Mouse (Mus musculus) induced T-regulatory cell, adult 2 months (primary cell): ENCODE measurements around the gene Srl.
"Not testable (repeated sequence)": the region's sequence is repeated elsewhere in the genome, so short reads cannot be mapped to it uniquely, and the experiment has no call there.

Experiments
- DNase-seq: peaks from one replicate; pipeline ENCODE4 v3.0.0-alpha.2; 2012; ENCODE audit warnings: low read depth

Gene Srl

DNA sequence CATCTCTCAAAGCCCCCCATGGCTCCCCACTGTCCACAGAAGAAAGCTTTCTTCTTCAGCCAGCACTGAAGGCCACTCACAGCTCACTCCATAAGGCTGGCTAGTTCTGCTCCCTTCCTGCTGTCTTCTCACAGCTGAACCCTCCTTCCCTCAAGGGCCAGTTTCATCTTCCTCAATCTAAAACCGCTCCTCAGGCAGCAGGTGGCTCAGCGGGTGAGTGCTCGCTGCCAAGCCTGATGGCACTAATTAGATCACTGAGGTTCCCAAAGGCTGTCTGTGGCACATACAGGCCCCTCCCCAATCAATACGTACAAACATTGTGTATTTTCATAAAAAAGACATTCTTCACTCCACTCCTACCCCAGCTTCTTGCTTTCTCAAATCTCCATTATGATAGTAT is 22.5 kb downstream of the Srl start:
- no peak for DNase-seq

DNA sequence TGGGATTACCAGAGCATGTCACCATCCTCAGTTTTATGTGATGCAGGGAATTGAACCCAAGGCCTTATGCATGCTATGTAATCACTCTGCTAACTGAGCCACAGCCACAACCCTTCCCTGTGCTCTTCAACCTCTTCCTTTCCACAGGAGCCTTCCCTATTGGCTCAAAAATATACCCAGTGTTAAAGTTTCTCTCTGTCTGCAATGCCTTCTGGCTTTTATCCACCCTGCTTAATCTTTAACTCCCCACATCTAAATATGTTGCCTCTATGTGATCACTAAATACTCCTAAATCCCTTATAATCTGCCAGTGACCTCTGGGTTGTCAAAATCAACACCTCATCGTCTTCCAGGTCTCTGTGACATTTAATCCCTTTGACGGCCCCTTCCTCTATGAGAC is 23.7 kb downstream of the Srl start:
- DNase-seq = no peak

DNA sequence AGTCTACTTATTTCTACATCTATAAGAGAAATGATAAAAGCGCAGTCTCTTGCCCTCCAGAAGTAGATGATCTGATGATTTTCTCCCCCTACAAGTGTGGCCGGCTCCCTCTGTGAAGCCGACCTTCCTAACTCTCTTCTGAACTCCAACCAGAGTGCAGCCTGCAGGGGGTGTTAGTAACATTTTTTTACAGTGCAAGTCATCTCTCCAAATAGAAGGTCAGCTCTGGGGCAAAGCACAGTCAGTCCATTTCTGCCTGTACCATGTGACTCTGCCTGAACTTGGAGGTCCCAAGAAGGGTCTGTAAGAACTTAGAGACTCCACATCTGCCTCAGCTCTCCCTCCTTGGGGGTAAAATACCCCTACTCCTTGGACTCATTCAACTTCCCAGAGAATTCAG is 27.2 kb downstream of the Srl start:
- no peak for DNase-seq

DNA sequence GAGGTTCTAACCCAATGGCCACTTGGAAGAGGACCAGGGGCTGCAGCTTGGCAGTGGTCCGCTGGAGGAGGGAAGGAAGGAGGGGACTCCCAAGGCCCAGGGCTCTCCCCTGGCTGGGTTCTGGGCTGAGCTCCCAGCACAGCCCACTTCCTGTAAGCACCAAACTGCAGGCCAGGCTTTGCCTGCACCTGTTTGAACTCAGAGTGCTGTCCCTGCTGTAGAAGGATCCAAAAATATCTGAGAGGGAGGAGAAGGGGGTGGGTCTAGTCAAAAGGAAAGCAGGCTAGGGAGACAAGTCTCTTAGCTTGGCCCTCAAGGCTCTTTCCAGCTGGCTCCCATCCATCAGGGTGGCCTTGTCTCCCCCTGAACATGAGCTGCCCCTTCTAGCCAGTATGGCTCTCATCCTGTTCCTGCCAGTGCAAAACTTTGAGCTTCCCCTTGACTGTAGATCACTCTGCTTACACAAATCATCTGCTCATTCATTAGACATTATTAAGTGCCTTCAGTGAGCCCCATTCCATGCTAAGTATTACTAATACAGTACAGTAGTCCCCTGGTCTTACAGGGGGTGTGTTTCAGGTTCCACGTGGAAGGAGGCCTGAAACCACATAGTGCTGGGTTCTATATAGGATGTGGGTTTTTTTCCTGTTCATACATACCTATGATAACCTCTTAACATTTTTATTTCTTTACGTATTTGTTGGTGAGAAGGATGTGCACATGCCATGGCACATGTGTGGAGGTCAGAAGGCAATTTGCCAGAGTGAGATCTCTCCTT is 28.8 kb downstream of the Srl start:
- no peak for DNase-seq

DNA sequence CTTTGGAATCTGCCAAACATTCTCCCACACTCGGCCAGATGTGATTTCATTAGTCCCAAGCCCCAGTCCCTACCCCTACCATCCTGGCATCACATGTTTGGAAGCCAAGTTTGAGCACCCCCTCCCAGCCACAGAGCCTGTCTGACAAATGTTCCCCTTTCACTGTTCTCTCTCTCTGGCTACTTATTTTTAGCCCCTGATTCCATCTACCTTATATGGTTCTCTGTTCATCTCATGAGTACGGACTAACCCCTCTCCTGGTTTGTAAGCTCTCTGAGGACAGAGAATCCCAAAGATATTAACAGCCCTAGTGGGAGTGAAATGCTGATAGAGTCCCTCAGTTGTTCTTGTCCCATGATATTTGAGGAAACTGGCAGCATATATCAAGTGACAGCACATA is 30.2 kb downstream of the Srl start:
- DNase-seq = no peak

DNA sequence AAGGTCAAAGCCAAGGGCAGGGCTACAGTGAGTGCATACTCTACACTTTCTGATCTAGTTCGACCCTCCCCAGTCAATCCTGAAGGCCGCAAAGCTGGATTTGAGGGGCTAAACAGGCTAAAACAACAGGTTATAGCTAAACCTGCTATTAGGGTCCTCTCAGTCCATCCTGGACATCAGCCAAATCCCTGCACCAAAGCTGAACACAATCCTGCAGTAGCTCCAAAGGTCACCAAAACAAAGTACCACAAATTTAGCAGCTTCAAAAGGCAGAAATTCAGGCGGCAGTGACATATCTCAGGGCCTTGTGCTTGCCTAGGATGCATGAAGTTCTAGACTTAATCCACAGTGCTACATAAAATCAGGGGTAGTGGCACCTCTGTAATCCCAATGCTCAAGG is 35.4 kb downstream of the Srl start:
- no peak for DNase-seq

DNA sequence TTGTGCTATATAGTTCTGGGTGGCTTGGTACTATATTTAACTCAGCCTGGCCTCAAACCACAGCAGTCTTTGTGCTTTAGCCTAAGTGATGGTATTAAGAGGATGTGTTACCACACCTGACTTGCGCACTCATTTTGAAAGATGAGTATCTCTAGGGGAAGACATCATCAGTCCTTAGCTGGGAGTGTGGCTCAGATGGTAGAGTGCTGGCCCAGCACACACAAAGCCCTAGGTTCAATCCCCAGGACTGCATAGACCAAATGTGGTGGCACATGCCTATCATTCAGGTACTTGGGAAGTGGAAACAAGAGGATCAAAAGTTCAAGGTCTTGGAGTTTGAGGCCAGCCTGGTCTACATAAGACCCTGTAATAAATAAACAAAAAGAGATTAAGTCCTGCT is 38.1 kb downstream of the Srl start:
- peak; percentile 73 for DNase-seq

DNA sequence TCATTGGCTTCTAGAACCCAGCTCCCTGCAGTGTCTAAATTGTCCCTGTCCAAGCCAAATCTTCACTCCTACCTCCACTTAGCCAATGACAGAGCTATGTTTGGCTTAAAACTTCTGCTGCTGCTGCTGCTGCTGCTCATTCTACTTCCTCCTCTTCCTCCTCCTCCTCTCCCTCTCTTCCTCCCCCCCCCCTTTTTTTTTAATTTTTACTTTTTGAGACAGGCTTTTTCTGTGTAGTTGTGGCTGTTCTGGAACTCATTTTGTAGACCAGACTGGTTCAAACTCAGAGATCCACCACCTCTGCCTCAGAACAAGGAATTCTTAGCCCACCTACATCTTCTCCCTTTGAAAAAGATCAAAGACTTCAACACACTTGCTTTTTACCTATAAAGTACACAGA is 39.0 kb downstream of the Srl start:
- no peak for DNase-seq

DNA sequence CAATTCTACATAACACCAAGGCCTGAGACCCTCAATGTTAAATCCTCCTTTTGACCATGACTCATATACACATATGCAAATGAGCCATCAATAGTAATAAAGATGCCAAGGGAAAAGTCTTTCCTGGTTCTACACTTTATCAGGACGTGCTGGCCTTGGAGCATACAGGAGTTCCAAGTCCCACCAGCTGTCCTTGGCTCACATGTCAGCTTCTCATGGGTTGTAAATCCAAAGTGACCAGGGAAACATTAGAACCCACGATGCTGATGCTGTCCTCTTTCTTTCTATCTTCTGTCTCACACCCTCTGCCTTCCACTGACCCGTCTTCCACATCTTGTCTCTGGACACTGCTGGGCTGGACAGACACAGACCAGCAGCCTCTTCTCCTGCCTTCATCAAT is 39.9 kb downstream of the Srl start:
- no peak for DNase-seq

DNA sequence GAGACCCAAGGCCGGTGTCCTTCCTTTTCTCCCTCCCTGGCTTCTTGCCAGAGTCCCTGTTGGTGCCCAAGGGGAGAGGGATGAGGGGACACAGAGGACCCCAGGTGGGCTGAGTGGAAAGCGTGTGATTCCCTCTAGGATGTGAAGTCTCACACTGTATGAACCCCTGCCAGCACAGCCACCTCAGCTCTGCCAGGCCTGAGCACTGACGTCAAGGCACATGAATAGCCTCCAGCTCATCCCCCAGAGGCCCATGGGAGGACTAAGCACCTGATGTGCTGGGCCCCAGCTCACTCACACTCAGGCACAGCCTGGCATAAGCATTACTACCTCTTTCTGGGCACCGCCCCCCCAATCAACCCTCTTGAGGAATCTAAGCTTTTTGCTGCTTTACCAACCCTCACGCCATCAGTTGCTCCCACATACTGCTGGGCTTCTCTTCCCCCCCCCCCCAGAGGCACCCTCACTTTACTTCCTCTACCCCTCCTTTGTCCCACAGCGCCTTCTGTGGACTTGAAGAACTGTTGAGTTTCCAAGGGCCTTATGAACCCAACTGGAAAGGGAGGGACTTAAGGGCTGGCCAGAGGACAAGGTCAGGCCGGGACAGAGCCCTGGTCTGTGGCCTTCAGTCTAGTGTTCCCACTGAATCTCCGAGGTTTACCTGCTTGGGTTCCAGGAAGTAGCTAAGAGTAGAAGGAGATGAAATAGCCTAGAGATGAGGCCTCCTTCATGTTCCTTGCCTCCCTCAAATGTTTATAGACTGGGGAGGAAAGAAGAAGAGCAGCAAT is 40.8 kb downstream of the Srl start:
- DNase-seq = no peak

DNA sequence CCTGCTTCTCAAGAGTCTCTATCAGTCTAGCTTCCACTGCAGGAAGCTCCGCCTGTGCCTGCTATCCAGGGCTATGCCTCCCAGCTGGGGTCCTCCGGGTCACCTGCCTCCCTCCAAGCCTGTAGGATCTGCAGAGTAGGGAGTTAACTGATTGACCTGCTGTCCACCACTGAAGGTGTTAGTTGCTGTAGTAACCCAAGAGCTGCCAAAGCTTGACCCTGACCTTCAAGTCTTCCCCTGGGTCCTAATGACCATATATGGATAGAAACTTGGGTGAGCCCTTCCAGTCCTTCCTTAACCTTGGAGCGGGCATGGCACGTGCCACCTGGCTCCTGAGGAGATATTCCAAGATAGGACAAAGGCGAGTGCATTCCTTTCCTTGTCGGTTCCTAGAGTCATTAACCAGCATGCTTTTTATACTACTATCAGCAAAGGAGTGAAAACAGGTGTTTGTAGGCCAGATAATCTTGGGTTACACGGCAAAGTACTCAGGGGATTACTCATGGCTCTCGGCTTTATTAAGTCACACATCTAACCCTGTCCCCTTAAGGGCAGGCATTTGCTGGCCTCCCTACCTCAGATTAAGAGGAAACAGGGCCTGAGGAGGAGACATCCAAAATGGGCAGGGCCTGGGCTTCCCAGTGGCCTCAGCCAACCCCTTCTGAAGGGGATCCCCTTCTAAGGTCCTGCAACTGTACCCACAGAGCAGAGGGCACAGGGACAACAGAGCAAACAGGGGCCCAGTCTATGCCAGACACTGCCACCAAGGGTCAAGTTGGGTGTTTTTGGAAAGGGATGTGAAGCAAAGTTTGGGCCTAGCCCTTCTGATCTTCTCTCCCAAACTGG is 43.6 kb downstream of the Srl start:
- no peak for DNase-seq

DNA sequence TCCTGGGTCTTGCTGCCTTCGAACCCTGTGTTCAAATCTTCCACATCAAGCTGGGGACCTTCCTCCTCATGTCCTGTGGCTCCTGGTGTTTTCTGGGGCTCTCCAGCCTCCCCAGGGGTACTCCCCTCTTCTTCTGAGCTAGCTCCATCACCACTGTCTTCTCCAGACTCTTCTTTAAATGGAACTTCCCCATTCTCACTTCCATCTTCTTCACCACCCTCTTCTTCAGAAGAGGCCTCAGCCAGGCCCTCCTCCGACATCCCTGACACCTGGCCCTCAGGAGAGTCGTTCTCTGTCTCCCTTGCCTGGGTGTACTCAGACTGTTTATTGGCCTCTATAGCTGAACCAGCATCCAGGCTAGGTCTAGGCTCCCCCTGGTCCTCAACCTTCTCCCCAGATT is 45.1 kb downstream of the Srl start:
- DNase-seq = no peak

DNA sequence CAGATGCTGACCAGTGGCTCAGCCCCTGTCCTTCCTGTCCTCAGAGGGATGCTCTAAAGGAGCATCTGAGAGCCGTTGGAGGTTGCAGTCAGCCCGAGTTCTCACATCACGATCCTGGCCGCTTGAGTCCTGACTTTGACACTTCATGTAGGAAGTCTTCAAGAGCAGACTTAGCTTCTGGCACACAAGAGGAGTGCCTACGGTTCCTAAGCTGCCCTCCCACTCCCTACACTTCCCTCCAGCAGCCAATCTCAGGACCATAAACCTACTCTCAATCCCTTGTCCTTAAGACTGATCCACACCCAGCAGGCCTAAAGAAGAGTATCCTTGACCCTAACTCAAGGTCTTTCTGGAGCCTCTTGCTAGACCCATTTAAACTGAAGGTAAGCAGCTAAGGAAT is 45.8 kb downstream of the Srl start:
- DNase-seq = no peak

DNA sequence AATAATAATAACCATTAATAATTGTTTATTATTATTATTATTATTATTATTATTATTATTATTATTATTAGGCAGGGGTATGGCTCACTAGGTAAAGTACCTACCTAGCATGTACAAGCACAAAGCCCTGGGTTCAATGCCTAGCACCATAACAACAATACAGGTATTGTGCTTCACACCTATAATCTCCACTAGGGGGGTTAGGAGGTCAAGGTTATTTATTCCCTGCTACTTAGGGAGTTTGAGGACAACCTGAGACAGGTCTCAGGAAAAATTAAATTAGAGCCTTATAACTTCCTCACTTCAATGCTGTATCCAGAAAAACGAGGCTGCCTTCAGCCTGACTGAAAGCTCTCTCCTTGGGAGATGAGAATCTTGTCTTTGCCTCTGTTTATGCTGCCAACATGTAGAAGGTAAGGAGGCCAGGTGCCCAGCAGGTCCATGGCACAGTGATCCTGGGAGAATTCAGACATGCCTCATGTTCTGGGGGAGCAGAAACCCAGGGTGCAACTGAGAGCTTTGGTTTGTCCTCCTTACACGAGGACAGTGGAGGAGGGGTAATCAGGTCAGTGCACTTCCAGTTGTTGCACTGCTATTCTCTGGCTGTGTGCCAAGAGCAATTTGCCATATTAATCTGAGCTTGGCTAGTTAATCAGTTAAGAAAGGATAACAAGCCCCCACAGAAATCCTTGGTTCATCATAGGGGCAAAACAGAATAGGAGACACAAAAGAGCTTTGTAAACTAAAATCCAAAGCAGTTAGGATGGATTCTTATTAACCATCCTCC is 48.6 kb downstream of the Srl start:
- DNase-seq = no peak

DNA sequence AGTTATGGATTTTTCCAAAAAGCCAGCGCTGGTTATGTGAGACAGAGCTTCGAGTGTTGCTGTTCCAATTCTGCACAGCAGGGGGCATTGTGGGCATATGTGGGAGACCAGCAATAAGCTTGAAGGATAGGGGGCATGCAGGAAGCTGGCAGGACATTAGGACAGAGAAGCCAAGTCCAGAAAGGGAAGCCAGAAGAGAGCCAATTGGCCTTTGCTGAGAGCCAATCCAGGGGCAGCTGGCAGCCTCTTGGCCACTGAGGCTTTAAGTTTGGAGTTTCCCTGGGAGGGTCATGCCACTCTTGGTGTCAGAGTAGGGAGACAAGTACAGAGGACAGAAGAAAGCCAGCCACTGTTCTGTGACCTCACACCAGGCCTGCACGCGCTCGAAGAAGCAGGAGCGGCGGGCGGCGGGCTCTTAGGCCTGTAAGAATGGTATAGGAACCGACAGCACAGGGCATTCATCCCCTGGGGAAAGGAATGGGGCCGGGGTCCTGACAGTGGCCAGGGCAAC is 52.4 kb downstream of the Srl start:
- peak; percentile 88 for DNase-seq

DNA sequence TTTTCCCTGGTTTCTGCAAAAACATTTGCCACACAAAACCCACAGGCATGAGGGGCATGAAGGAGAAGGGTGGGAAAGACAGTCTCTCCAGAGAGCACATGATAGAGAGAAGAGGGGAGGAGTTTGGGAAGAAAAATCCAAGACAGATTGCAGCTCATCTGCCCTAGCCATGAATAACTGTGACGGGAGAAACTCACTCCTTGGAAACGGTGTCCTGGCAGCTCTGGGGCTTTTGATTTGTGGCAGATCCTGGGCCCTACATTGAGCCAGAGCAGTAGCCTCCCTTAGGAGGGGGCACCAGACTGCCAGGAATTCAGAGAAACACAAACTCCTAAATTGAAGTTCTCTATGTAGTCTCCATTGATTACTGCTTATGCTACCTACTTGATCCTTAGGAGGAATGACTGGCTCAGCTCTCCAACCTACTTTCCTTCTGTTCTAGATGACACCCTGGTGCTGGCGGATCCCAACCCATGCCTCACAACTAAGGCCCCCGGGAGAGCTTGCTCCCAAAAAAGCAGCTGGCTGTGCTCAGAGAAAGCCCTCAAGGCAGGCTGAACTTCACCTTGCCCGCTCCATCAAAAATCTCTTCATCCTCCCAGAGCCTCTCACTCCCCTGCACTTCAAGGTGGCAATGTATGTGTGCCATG is 60.9 kb downstream of the Srl start:
- no peak for DNase-seq

DNA sequence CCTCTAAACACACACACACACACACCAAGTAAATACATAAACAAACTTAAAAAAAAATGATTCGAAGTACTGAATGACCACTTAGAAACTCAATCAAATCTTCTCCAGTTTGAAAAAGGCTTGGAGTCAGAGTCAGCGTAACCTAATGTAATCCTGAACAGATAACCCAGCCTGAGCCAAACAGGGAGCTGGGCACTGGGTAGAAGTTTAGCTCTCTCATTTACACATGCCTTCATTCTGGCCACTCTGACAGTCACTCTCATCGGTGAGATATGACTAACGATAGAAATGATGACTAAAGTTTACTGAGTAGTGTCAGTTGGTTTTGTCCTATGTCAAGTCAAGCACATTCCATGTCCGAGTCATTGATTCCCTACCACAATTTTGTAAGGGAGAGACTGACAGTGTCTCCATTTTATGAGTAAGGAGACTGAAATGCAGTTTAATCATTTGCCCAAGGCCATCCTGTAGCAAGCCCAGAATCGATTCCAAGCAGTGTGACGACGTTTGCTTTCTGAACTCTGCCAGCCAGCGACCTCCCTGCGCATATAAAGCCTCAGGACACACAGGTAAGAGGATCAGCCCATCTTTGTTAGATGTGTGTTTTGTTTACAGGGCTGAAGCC is 63.9 kb downstream of the Srl start:
- no peak for DNase-seq

DNA sequence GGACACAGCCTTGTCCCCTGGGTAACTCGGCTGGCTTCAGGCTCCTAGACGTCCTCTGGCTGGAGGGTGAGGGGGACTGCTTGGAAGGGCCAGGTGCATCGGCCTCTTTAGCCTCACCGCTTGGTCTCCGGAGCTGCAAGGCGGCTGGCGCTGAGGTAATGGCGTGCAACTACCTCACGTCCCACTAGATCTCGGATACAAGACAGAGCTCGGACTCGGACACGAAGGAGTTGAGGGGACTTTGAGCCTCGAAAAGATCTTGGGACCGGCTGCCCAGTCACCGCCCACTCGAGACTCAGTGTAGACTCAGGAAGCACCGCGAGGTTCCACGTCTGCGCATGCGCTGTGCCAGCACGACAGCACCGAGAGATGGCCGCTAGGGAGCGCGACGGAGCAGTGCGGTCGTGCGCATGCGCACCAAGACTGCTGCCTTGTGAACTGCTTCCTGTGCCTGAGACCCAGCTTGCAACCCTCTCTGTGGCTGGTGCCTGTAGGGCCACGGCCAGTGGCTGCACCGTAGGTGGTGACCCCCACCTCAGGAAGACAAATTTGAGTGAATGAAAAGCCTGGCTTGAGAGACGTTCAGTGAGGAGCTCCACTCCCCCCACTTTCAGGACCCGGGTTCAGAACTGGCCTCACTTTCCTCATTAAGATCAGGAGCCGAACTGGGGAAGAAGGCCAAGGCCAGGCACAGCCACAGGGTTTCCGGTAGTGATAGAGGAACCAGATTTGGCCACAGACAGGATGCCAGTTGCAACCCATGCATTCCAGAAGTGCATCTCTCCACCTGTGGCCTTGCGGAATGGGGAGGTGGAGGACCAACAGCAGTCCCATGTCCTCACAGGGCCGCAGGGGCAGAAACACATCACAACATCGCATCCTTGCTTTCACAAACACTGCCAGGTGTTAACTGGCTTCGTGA is 66.5 kb downstream of the Srl start:
- DNase-seq = peak; percentile 98

DNA sequence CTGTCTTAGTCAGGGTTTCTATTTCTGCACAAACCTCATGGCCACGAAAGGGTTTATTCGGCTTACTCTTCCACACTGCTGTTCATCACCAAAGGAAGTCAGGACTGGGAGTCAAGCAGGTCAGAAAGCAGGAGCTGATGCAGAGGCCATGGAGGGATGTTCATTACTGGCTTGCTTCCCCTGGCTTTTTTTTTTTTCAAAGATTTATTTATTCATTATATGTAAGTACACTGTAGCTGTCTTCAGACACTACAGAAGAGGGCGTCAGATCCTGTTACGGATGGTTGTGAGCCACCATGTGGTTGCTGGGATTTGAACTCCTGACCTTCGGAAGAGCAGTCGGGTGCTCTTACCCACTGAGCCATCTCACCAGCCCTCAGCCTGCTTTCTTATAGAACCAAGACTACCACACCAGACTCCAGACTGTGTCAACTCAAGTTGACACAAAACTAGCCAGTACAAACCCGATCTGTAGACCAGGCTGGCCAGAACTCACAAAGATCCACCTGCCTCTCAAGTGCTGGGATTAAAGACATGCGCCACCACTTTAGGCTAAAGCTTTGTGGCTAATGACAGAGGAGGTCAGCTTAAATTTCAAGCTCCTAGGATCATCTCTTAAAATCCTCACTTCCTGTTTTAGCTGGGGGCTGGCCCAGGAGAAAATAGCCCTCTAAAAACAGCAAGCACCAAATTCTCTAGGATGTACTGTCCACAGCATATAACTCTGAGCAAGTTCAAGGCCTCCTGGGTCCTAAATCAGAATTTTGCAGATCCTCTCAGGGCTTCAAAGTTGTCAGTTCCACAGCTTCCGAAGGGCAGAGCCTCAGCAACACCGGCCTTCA is 67.4 kb downstream of the Srl start:
- not testable (repeated sequence) for DNase-seq
